Comparison of ENCODE assay signal across 18 mouse cellular contexts in the genomic region with DNA sequence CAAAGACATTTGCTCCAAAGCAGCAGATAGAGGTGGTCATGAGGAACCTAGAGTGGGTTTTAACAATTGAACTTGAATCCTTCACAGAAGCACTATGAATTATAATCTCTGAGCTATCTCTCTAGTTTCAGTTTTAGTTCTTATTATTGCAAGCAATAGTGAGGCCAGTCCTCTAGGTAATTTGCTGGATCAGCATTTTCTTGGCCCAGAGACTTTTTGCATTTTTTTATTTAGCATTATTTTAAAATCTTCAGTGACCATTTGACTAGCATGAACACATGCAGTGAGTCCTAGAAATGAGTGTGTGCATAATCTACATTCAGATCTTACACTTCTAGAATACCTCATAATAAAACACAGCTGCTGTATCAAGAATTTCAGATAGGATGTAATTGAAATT.
DNase-seq lines count a peak whose midpoint lies in the region; TF ChIP-seq lines count a peak whose summit lies in the region.
"Had no signal": no experiment of that assay in that cellular context is flagged by ENCODE, and none has a peak within 500 bp of the region (broad histone marks: within the 10 kb centered on the region; RNA-seq: fewer than 3 reads in every experiment).

No protein-coding gene starts in this region.

- no peaks in the 10 kb centered on the region for H3K79me2 ChIP-seq in CH12.LX (replicated peaks; ENCODE audit: control insufficient read depth, extremely low read depth, insufficient read depth, poor library complexity, severe bottlenecking)

- DNase-seq in CH12.LX (ENCODE audit: extremely low read depth) (no peak), ES-E14 (ENCODE audit: low read depth, low spot score) (no peak)
- no peak for DNase-seq in layer of hippocampus, postnatal 14 days (ENCODE audit: low spot score in 2 of 2)
- DNase-seq in ovary, postnatal 14 days (ENCODE audit: low spot score) = no peak
- DNase-seq: adrenal gland, adult 2 months; adrenal gland, adult 8-10 months; adrenal gland, postnatal 10 days; adrenal gland, postnatal 14 days; adrenal gland, postnatal 25 days; adrenal gland, postnatal 36 days; B cell, adult 2 months; cerebellum, adult 11 months; cerebellum, adult 11-12 months; cerebellum, adult 18-20 months; cerebellum, adult 2 months; cerebellum, adult 8-10 months had no signal

- H3K9me3 ChIP-seq in CH12.LX (replicated peaks; ENCODE audit: low read length) (no peaks in the 10 kb centered on the region), ES-E14 (ENCODE audit: control insufficient read depth, insufficient read depth, low read depth, low read length) (no peaks in the 10 kb centered on the region)
- H3K9me3 ChIP-seq: G1E had no signal

- H3K27me3 ChIP-seq in CH12.LX (replicated peaks) = no peaks in the 10 kb centered on the region
- H3K27me3 ChIP-seq: Patski had no signal

- no peaks in the 10 kb centered on the region for H3K4me1 ChIP-seq in CH12.LX (ENCODE audit: control insufficient read depth in 1 of 2, insufficient read depth in 2 of 2)
- no peaks in the 10 kb centered on the region for H3K4me1 ChIP-seq in ES-E14 (ENCODE audit: control insufficient read depth in 2 of 2, insufficient read depth in 2 of 2, low read length in 2 of 2, poor library complexity in 1 of 2)

- dilution Hi-C loops in CH12.LX (cut with MboI; ENCODE audit: extremely low pct_ligation_motif_present, extremely low pct_unique_long_range_greater_than_20kb, low sequenced_read_pairs) = no loop called here

- in situ Hi-C loops in CH12.LX (cut with MboI; ENCODE audit: low pct_ligation_motif_present, low pct_unique_long_range_greater_than_20kb, low sequenced_read_pairs) (no loop called here), ES-E14 (cut with MboI; ENCODE audit: low sequenced_read_pairs in 2 of 2, unreplicated experiment in 2 of 2) (no loop called here)

- H3K27ac ChIP-seq in CH12.LX (ENCODE audit: insufficient read depth, low read depth) (no peak overlapping the region), ES-E14 (ENCODE audit: insufficient read depth, low read depth, low read length, poor library complexity, severe bottlenecking) (no peak overlapping the region)

- H3K9ac ChIP-seq in CH12.LX (ENCODE audit: insufficient read depth, low read depth) (no peak overlapping the region), ES-E14 (ENCODE audit: insufficient read depth, low read depth, low read length, poor library complexity, severe bottlenecking) (no peak overlapping the region)

- TF ChIP-seq CTCF in CH12.LX (conservative IDR thresholded peaks at IDR 0.05 in 1 of 2, IDR thresholded peaks at IDR 0.05 in 1 of 2; ENCODE audit: low read depth in 2 of 2, low read length in 2 of 2) = no peak

- H3K36me3 ChIP-seq in CH12.LX (replicated peaks in 1 of 2; ENCODE audit: control insufficient read depth in 1 of 2, insufficient read depth in 1 of 2, low read length in 1 of 2) (no peaks in the 10 kb centered on the region), ES-E14 (ENCODE audit: control insufficient read depth, insufficient read depth, low read length, poor library complexity, severe bottlenecking) (no peaks in the 10 kb centered on the region)
- H3K36me3 ChIP-seq: G1E had no signal

- H3K4me3 ChIP-seq in CH12.LX (replicated peaks in 1 of 3; ENCODE audit: low read depth in 2 of 3, low read length in 2 of 3, poor library complexity in 1 of 3) (no peak overlapping the region), ES-E14 (ENCODE audit: insufficient read depth in 1 of 2, low read depth in 1 of 2, low read length in 2 of 2, poor library complexity in 1 of 2, severe bottlenecking in 1 of 2) (no peak overlapping the region)

- no peak for TF ChIP-seq RAD21 in CH12.LX (IDR thresholded peaks at IDR 0.05; ENCODE audit: low read depth, low read length)

- no peak for TF ChIP-seq POLR2A in CH12.LX (IDR thresholded peaks at IDR 0.05; ENCODE audit: low read depth, low read length)

- H3K4me2 ChIP-seq in CH12.LX (ENCODE audit: insufficient read depth, low read depth, poor library complexity, severe bottlenecking) = no peak overlapping the region

- no peak for TF ChIP-seq EP300 in CH12.LX (IDR thresholded peaks at IDR 0.05; ENCODE audit: low read length)

TF ChIP-seq in CH12.LX, 34 proteins besides CTCF, POLR2A, EP300 and RAD21:
- TF ChIP-seq JUND (conservative IDR thresholded peaks at IDR 0.05; ENCODE audit: low read depth, low read length) = no peak
- peak; percentile 83 for TF ChIP-seq MAFK (IDR thresholded peaks at IDR 0.05; ENCODE audit: insufficient replicate concordance, low read length)

TF ChIP-seq in ES-E14, 5 proteins besides CTCF, POLR2A, EP300 and RAD21:
- no peak for TF ChIP-seq ZC3H11A (IDR thresholded peaks at IDR 0.05; ENCODE audit: borderline replicate concordance, low read depth, low read length)
- TF ChIP-seq ZNF384 (IDR thresholded peaks at IDR 0.05; ENCODE audit: low read depth, low read length) = no peak
- no peak for TF ChIP-seq CHD2 (IDR thresholded peaks at IDR 0.05; ENCODE audit: low read depth, low read length)
- TF ChIP-seq HCFC1 (IDR thresholded peaks at IDR 0.05; ENCODE audit: borderline replicate concordance, insufficient read depth, low read length) = no peak
- TF ChIP-seq MAFK (IDR thresholded peaks at IDR 0.05; ENCODE audit: insufficient read depth, low read depth, low read length) = peak; percentile 88
